Mouse (Mus musculus): Measurements from ENCODE around the gene Cep128. TPM values are rescaled to one million over a fixed set of nuclear protein-coding genes. Genes with fewer than 3 reads are reported as not detected.
A peak's percentile ranks its signal among the peaks of the same experiment; 100 is the strongest.

Cep128 gene
- polyA plus RNA-seq, 1 experiment from 2014 or later: 5.2 TPM

- 58% methylated on average over 3 of the region's 3 CpGs for WGBS
- Histone ChIP-seq H3K4me3 (replicated peaks; ENCODE audit: low read depth, low read length) (no peak overlapping the region), H3K27me3 (ENCODE audit: control insufficient read depth, insufficient read depth, low read length) (no peaks in the 10 kb centered on the region), H3K9ac (replicated peaks; ENCODE audit: low read length) (no peak overlapping the region), H3K27ac (replicated peaks; ENCODE audit: low read depth, low read length) (no peak overlapping the region), H3K9me3 (ENCODE audit: control insufficient read depth, low read length) (no peaks in the 10 kb centered on the region), H3K4me2 (ENCODE audit: low read length) (no peak overlapping the region), H3K36me3 (ENCODE audit: control insufficient read depth, insufficient read depth, low read length) (no peaks in the 10 kb centered on the region), H3K4me1 (ENCODE audit: control insufficient read depth, insufficient read depth, low read length) (0 out of 2 replicates have a peak, but pooled peaks cover 2% of the 10 kb centered on the region)
- ATAC-seq (ENCODE audit: low FRiP score, low TSS enrichment) (no peak), DNase-seq (peak; percentile 51)
Observed at GRCm38 (mm10) chr12:91149152-91149551, 235.1 kb downstream of the Cep128 start.

DNA sequence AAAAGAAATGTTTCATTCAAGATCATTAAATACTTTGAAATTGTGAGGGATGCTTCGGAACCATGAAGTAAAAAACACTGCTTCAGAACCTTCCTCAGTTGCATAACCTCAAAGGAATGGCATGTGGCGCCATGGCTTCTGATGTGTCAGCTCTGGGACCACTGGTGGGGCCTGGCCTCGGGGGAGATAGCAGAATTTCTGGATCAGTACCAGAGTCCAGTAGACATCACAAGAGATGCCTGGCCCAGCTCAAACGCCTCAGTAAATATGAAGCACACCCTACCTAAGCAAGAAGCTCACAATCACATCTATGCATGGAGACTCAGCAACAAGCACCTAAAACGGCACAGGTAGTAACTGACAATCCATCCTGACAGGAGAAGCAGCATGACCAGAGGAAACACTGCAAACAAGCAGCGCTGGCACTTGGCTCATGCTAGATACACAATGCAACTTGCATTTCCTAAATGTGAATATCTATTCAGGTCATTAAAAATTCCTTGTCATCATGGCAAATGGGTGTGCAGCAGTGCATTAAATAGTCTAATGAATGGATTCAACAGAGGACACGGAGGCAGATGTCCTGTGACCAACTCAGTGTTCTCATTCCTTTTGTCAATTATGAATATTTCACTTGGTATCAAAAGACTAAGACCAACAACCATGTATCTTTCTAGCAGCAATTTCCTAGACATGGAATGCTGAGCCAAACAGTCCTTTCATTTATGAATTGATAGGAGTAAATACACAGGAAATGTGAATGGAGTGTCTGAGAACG lies 249.3 kb downstream of the Cep128 start:
- H3K27me3 ChIP-seq (ENCODE audit: control insufficient read depth, insufficient read depth, low read length): no peaks in the 10 kb centered on the region
- ATAC-seq (ENCODE audit: low FRiP score, low TSS enrichment) (no peak), DNase-seq (no peak)
- H3K36me3 ChIP-seq (ENCODE audit: control insufficient read depth, insufficient read depth, low read length): no peaks in the 10 kb centered on the region
- H3K9me3 ChIP-seq (ENCODE audit: control insufficient read depth, low read length): no peaks in the 10 kb centered on the region
- no peaks in the 10 kb centered on the region for H3K4me1 ChIP-seq (ENCODE audit: control insufficient read depth, insufficient read depth, low read length)
- H3K27ac ChIP-seq (replicated peaks; ENCODE audit: low read depth, low read length): no peak overlapping the region
- H3K4me3 ChIP-seq (replicated peaks; ENCODE audit: low read depth, low read length): no peak overlapping the region
- H3K4me2 ChIP-seq (ENCODE audit: low read length): no peak overlapping the region
- 75% methylated on average over 8 of the region's 8 CpGs for WGBS
- no peak overlapping the region for H3K9ac ChIP-seq (replicated peaks; ENCODE audit: low read length)

DNA sequence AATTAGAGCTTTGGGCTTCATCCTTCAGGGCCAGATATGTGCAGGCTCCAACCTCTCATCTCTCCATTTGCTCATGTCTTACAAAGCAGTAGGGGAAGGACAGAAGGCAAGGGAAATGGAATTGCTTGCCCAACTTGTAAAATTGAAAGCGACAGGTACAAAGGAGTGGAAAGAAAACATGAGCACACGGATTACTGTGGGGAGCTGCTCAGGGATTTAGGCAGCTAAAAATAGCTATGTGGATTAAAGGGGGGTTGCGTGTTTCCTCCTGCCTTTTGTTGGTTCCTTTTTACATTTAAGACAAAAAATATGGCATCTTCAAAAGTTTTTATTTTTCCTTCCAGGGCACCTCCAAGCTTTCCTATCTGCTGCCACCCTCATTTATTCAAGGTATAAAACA lies 269.2 kb downstream of the Cep128 start:
- H3K27me3 ChIP-seq (ENCODE audit: control insufficient read depth, insufficient read depth, low read length): no peaks in the 10 kb centered on the region
- no peak for DNase-seq
- H3K9ac ChIP-seq (replicated peaks; ENCODE audit: low read length): no peak overlapping the region
- H3K4me3 ChIP-seq (replicated peaks; ENCODE audit: low read depth, low read length): no peak overlapping the region
- no peak for ATAC-seq (ENCODE audit: low FRiP score, low TSS enrichment)
- H3K9me3 ChIP-seq (ENCODE audit: control insufficient read depth, low read length): no peaks in the 10 kb centered on the region
- no peaks in the 10 kb centered on the region for H3K36me3 ChIP-seq (ENCODE audit: control insufficient read depth, insufficient read depth, low read length)
- H3K27ac ChIP-seq (replicated peaks; ENCODE audit: low read depth, low read length): no peak overlapping the region
- 31% methylated on average over 3 of the region's 3 CpGs for WGBS
- 0 out of 2 replicates have a peak, but pooled peaks cover 3% of the 10 kb centered on the region for H3K4me1 ChIP-seq (ENCODE audit: control insufficient read depth, insufficient read depth, low read length)
- H3K4me2 ChIP-seq (ENCODE audit: low read length): no peak overlapping the region

GRCm38 (mm10) chr12:91103316-91103715 lies 280.9 kb downstream of the Cep128 start:
- 44% methylated on average over 4 of the region's 4 CpGs for WGBS
- no peak for ATAC-seq (ENCODE audit: low FRiP score, low TSS enrichment)
- no peaks in the 10 kb centered on the region for H3K27me3 ChIP-seq (ENCODE audit: control insufficient read depth, insufficient read depth, low read length)
- no peaks in the 10 kb centered on the region for H3K36me3 ChIP-seq (ENCODE audit: control insufficient read depth, insufficient read depth, low read length)
- no peak overlapping the region for H3K4me3 ChIP-seq (replicated peaks; ENCODE audit: low read depth, low read length)
- H3K27ac ChIP-seq (replicated peaks; ENCODE audit: low read depth, low read length): no peak overlapping the region
- DNase-seq: no peak
- no peak overlapping the region for H3K4me2 ChIP-seq (ENCODE audit: low read length)
- H3K9ac ChIP-seq (replicated peaks; ENCODE audit: low read length): no peak overlapping the region
- no peaks in the 10 kb centered on the region for H3K9me3 ChIP-seq (ENCODE audit: control insufficient read depth, low read length)
- H3K4me1 ChIP-seq (ENCODE audit: control insufficient read depth, insufficient read depth, low read length): no peaks in the 10 kb centered on the region

DNA sequence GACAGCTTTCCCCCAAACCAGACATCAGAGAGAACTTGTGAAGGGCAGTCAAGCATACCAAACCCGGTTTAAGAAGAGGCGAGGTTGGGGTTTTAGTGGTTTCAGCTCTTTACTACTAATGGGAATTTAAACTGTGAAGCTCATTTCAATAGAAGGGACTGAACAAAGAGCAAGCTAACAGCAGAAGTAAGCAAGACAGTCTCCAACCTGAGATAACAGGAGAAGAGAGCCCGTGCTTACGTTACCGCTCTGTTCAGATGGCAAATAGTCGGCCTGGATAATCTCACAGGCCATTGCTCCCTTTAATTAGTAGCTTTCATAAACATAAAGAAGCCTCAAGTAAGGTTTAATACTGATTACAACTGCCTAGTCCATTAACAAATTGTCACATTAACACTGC lies 286.3 kb downstream of the Cep128 start:
- H3K27me3 ChIP-seq (ENCODE audit: control insufficient read depth, insufficient read depth, low read length): no peaks in the 10 kb centered on the region
- no peak for ATAC-seq (ENCODE audit: low FRiP score, low TSS enrichment)
- H3K27ac ChIP-seq (replicated peaks; ENCODE audit: low read depth, low read length): no peak overlapping the region
- H3K9ac ChIP-seq (replicated peaks; ENCODE audit: low read length): no peak overlapping the region
- no peaks in the 10 kb centered on the region for H3K4me1 ChIP-seq (ENCODE audit: control insufficient read depth, insufficient read depth, low read length)
- H3K4me3 ChIP-seq (replicated peaks; ENCODE audit: low read depth, low read length): no peak overlapping the region
- DNase-seq: peak; percentile 30
- no peaks in the 10 kb centered on the region for H3K36me3 ChIP-seq (ENCODE audit: control insufficient read depth, insufficient read depth, low read length)
- H3K9me3 ChIP-seq (ENCODE audit: control insufficient read depth, low read length): no peaks in the 10 kb centered on the region
- no peak overlapping the region for H3K4me2 ChIP-seq (ENCODE audit: low read length)
- 20% methylated on average over 6 of the region's 6 CpGs for WGBS

GRCm38 (mm10) chr12:91096197-91096596 lies 288.0 kb downstream of the Cep128 start:
- no peaks in the 10 kb centered on the region for H3K27me3 ChIP-seq (ENCODE audit: control insufficient read depth, insufficient read depth, low read length)
- ATAC-seq (ENCODE audit: low FRiP score, low TSS enrichment) (no peak), DNase-seq (no peak)
- H3K36me3 ChIP-seq (ENCODE audit: control insufficient read depth, insufficient read depth, low read length): no peaks in the 10 kb centered on the region
- WGBS: 98% methylated on average over 6 of the region's 6 CpGs
- H3K9me3 ChIP-seq (ENCODE audit: control insufficient read depth, low read length): no peaks in the 10 kb centered on the region
- no peak overlapping the region for H3K27ac ChIP-seq (replicated peaks; ENCODE audit: low read depth, low read length)
- H3K4me1 ChIP-seq (ENCODE audit: control insufficient read depth, insufficient read depth, low read length): no peaks in the 10 kb centered on the region
- no peak overlapping the region for H3K4me2 ChIP-seq (ENCODE audit: low read length)
- H3K9ac ChIP-seq (replicated peaks; ENCODE audit: low read length): no peak overlapping the region
- H3K4me3 ChIP-seq (replicated peaks; ENCODE audit: low read depth, low read length): no peak overlapping the region

GRCm38 (mm10) chr12:91088271-91088670 lies 295.9 kb downstream of the Cep128 start:
- no peak overlapping the region for H3K4me3 ChIP-seq (replicated peaks; ENCODE audit: low read depth, low read length)
- no peak overlapping the region for H3K27ac ChIP-seq (replicated peaks; ENCODE audit: low read depth, low read length)
- H3K9ac ChIP-seq (replicated peaks; ENCODE audit: low read length): no peak overlapping the region
- no peak overlapping the region for H3K4me2 ChIP-seq (ENCODE audit: low read length)
- H3K9me3 ChIP-seq (ENCODE audit: control insufficient read depth, low read length): no peaks in the 10 kb centered on the region
- no peaks in the 10 kb centered on the region for H3K36me3 ChIP-seq (ENCODE audit: control insufficient read depth, insufficient read depth, low read length)
- DNase-seq (peak; percentile 41), ATAC-seq (ENCODE audit: low FRiP score, low TSS enrichment) (no peak)
- no peaks in the 10 kb centered on the region for H3K4me1 ChIP-seq (ENCODE audit: control insufficient read depth, insufficient read depth, low read length)
- WGBS: 92% methylated on average over 4 of the region's 4 CpGs
- no peaks in the 10 kb centered on the region for H3K27me3 ChIP-seq (ENCODE audit: control insufficient read depth, insufficient read depth, low read length)

DNA sequence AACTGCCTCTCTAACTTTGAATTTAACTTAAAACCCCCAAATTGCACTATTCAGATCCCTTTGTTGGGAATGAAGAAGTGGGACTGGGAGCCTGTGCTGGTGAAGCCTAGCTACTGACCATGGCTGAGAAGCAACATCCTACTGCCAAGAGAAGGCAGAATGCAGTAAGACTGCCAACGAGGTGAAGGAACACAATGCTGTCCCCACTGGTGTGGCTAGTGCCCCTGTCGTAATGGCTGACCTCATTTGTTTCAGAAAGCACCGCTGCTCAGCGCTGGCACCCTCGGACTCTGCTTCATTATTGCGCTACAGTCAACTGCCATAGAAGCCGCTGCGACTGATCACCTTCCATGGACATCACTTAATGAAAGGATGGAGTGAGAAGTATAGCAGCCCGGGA lies 298.2 kb downstream of the Cep128 start:
- WGBS: 89% methylated on average over 9 of the region's 9 CpGs
- no peaks in the 10 kb centered on the region for H3K9me3 ChIP-seq (ENCODE audit: control insufficient read depth, low read length)
- H3K4me2 ChIP-seq (ENCODE audit: low read length): no peak overlapping the region
- no peak overlapping the region for H3K9ac ChIP-seq (replicated peaks; ENCODE audit: low read length)
- H3K36me3 ChIP-seq (ENCODE audit: control insufficient read depth, insufficient read depth, low read length): no peaks in the 10 kb centered on the region
- no peak overlapping the region for H3K27ac ChIP-seq (replicated peaks; ENCODE audit: low read depth, low read length)
- no peak overlapping the region for H3K4me3 ChIP-seq (replicated peaks; ENCODE audit: low read depth, low read length)
- no peaks in the 10 kb centered on the region for H3K27me3 ChIP-seq (ENCODE audit: control insufficient read depth, insufficient read depth, low read length)
- H3K4me1 ChIP-seq (ENCODE audit: control insufficient read depth, insufficient read depth, low read length): no peaks in the 10 kb centered on the region
- ATAC-seq (ENCODE audit: low FRiP score, low TSS enrichment) (no peak), DNase-seq (no peak)

GRCm38 (mm10) chr12:91075600-91075999 lies 308.6 kb downstream of the Cep128 start:
- H3K36me3 ChIP-seq (ENCODE audit: control insufficient read depth, insufficient read depth, low read length): no peaks in the 10 kb centered on the region
- no peaks in the 10 kb centered on the region for H3K27me3 ChIP-seq (ENCODE audit: control insufficient read depth, insufficient read depth, low read length)
- H3K27ac ChIP-seq (replicated peaks; ENCODE audit: low read depth, low read length): no peak overlapping the region
- no peak overlapping the region for H3K4me2 ChIP-seq (ENCODE audit: low read length)
- ATAC-seq (ENCODE audit: low FRiP score, low TSS enrichment): no peak
- H3K4me1 ChIP-seq (ENCODE audit: control insufficient read depth, insufficient read depth, low read length): no peaks in the 10 kb centered on the region
- DNase-seq: no peak
- H3K9me3 ChIP-seq (ENCODE audit: control insufficient read depth, low read length): no peaks in the 10 kb centered on the region
- WGBS: 95% methylated on average over 5 of the region's 5 CpGs
- no peak overlapping the region for H3K9ac ChIP-seq (replicated peaks; ENCODE audit: low read length)
- no peak overlapping the region for H3K4me3 ChIP-seq (replicated peaks; ENCODE audit: low read depth, low read length)
